Mouse (Mus musculus): ENCODE results near the gene Emid1.

The Emid1 gene

DNA sequence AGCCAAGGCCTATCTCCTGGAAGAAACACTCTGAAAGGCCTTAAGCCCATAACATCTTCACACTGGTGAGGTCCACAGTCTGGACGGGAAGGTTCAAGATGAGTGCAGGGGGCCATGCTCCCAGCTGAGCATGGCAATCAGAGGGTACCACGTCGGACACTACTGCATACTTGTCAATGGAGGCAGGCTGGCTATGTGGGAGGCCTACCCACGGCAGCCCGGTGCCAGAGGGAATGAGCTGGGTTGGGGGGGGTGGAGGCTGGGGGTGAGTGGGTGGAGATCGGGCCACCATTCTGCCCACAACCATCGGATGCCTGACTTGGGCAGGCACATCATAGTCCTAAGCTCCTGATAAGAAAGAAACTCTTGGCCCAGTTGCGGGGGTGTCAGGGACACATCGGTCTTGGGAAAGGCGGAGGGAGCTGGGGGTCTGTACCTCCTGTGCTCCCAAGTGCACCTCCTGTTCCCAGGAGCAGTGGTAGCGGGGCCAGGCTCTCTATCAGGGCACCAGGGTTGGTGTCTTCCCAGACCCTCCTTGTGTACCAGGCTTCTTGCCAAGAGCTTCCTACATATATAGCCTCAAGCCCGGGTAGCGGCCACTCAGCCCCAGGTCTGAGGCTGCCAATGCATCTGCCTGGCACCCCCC, 89.1 kb downstream of the Emid1 start:
- DNase-seq: no peak

DNA sequence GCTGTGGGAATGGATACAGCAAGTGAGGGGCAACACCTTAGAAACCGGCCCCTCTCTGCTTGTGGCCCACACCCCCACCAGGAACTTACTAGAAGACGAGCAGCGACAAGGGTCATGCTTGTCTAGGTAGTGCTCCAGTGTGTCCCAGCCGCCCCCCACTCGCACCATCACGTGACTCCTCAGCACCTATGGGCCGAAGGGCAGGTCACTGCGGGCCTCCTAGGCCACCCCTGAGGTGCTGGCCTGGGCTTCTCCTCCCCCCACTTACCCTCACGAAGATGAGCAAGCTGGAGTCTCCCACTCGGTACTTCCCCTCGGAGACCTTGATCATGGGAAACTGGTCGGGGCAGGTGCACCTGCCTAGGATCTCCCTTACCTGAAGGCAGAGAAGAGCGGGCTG, 89.7 kb downstream of the Emid1 start:
- DNase-seq: no peak

DNA sequence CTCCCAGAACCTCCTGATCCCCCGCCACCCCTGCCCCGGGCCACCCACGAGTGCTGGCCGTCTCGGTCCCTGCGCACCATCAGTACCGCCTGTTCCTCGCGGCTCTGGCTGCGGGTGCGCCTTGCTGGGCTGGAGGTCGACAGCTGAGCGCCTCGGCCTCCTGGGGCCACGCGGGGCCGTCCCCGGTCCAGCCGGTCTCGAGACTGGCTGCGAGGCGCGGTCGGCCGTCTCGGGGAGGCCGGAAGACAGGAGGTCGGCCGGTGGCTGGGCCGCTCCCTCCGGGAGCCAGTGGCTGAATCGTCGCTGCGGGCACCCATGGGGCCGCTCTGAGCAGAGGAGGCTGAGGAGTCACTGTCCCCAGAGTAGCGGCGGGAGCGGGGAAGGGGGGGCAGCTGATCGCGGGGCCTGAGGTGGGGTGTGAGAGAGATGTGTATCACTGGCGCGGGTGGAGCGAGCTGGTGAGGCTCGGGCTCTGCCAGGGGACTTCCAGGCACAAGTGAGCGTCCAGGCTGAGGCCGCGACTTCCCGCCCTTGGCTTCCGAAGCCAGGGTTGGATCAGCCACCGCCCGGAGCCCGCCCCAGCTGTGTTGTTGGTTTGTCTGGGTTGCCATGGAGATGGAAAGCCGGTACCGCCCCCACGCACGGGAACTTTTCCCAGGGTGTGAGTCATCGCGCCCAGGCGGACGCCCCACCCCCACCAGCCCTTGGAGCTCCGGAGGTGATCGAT, 90.5 kb downstream of the Emid1 start:
- peak; percentile 95 for DNase-seq

DNA sequence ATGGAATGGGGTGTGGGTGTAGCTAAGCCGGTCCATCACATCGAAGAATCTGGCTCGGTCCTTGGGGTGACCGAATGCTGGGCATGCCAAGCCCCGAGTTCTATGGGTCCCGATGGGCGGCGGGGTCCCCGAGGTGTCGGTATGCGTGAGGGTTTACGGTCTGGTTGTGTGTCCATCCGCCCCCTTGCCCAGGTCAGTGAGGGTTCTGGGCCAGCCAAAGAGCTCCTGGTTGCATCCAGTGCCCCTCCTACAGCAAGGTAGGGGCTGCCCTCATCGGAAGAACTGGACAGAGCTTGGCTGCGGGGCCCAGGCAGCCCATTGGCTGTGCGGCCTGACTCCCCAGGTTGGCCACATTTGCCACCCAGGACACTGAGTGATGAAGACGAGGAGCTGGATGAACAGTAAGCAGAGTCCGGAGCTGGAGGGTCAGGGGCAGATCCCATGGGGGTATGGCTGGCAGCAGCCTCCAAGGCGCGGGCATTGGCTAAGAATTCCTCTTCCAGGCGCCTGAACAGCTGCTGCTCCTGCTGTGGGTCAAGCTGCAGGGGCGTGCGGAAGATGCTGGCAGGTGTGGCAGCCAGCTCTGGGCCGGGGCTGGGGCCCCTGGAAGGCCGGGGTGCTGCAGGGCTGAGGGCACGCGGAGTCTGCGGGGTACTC, 91.2 kb downstream of the Emid1 start:
- no peak for DNase-seq

DNA sequence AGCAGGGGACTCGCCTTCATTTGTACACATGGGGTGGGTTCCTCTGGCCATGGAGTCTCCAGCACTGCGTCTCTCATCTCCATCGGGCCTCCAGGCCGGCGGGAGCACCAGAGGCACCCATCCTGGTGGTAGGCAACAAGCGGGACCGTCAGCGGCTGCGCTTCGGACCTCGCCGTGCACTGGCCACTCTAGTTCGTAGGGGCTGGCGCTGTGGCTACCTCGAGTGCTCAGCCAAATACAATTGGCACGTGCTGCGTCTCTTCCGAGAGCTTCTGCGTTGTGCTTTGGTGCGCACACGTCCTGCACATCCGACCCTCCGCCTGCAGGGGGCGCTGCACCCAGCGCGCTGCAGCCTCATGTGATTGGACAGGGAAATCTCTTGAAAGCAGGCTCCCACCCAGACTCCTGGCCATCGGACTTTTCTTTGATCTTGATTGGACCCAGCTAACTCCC, 92.3 kb downstream of the Emid1 start:
- DNase-seq: peak; percentile 35

DNA sequence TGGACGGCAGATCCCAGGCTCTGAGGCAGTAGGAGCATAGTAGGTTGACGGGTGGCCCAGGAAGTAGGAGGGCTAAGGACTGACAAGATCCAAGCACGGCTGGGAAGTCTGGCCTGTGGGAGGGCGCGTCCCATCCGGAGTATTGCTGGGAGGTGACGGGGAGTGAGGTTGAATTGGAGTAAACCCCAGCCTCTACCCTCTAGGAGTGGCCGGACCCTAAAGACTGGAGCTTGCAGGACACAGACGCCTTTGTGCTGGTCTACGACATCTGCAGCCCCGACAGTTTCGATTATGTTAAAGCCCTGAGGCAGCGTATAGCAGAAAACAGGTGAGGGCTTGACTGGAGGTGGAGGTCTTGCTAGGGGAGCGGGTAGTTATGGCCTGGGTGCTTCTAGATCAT, 92.8 kb downstream of the Emid1 start:
- DNase-seq: no peak

DNA sequence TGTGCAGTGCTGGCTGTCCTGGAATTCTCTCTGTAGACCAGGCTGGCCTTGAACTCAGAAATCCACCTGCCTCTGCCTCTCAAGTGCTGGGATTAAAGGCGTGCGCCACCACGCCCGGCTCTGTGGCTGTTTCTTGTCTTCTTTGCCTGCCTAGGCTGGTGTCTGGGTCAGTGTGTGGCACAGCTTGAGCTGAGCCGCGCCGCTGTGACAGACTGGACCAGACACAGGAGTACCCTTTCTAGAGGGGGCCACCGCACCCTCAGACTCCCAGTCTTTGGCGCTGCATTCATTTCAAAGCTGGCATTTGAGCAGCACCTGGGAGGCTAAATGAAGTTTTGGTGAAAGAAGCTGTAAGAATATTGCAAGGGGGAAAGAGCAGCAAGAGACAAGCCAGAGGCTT, 93.3 kb downstream of the Emid1 start:
- no peak for DNase-seq

DNA sequence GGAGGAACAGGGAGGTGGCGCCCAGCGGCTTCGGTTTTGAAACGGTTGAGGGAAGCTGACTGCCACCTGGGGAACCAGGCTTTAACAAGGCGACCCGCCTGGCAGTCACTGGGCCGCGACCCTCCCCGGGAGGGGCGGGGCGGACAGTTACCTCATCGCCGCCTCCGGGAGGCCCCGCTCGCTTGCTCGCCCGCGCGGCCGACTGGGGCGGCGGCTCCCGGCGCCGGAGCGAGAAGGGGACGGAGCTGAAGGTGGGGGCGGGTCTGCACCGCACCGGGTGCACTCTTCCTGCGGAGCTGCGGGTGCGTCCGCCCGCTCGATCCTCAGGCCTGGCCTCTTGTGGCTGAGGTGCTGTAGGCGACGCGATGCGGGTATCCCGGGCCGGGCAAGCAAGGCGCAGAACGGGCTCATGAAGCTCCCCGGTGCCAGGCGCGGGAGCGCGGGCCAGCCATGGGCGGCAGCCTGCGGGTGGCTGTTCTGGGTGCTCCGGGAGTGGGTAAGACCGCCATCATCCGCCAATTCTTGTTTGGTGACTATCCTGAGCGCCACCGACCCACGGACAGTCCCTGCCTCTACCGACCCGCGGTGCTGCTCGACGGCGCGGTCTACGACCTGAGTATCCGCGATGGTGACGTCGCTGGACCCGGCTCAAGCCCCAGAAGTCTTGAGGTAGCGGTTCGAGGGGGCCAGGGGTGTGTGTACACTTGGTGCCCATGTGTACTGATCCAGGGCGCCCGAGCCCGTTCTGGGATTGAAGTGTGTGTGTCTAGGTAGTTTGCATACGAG, 94.0 kb downstream of the Emid1 start, which contains the start of gene Rasl10a:
TSS of gene Rasl10a (plus strand) at position 273 of the 786 bp plus-strand sequence.
- peak; percentile 51 for DNase-seq

DNA sequence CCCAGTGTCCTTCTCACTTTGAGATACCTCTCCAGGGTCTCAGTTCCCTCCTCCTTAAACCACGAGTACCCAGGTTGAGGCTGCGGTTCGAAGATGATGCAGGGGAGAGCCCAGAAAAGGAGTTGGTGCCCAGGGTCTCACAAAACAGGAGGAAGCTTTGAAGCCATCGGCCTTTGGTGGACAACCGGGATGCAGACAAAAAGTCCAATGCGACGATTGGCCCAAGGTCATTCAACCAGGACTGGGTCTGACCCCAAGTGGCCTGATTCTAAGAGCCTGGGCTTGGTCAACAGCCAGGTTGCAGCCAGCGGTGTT, 94.6 kb downstream of the Emid1 start:
- no peak for DNase-seq

DNA sequence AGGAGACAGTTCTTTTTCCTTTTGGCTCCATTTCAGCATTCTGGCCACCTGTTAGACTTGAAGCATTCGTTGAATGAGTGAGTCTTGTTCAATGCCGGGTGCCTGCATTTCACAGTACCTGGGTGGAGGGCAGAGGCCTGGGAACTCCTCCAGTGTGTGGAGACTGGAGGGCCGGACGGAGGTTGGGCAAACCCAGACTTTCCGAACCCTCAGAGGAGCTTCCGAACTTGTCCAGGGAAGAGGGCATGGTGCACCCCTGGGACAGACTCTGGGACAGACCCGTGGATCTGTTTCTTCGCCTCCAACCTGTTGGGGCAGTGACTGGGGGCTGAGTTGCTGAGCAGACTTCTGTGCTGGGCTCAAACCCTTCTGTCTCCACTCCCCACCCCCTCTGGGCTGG, 95.0 kb downstream of the Emid1 start:
- DNase-seq: no peak

All from lung, postnatal 14 days (tissue).